Mouse (Mus musculus) spleen, embryonic (tissue): ENCODE data around the gene Timm50.

ENCODE experiments used
- CTCF ChIA-PET: fragments of 350-600 bp; sonication (Branson Sonifier 250); formaldehyde crosslinking; loops from one replicate; lab custom pipeline; 2022; lab: Charles Lee

Gene Timm50

GRCm38 (mm10) chr7:28326457-28326856, 14.6 kb upstream of the Timm50 start:
- CTCF ChIA-PET, result interaction anchor here (1.2 kb wide), 1 partner anchor 18 kb away, joined by 4 read pairs; no protein-coding TSS in a partner anchor

GRCm38 (mm10) chr7:28325293-28325692, 13.4 kb upstream of the Timm50 start:
- CTCF ChIA-PET, result no interaction called here

GRCm38 (mm10) chr7:28321974-28322720, 10.3 kb upstream of the Timm50 start:
- CTCF ChIA-PET, result interaction anchor here (0.6 kb wide), 1 partner anchor 8 kb away, joined by 3 read pairs; no protein-coding TSS in a partner anchor

- CTCF ChIA-PET, result no interaction called here
Measured at GRCm38 (mm10) chr7:28318714-28319113, 6.8 kb upstream of the Timm50 start.

- CTCF ChIA-PET, result no interaction called here
Measured at GRCm38 (mm10) chr7:28318036-28318435, 6.2 kb upstream of the Timm50 start.

GRCm38 (mm10) chr7:28311151-28311925, 534 bp downstream of the Timm50 start:
- CTCF ChIA-PET, result no interaction called here

GRCm38 (mm10) chr7:28309737-28310136, 2.1 kb downstream of the Timm50 start:
- CTCF ChIA-PET, result no interaction called here

- CTCF ChIA-PET, result interaction anchor here (0.5 kb wide), 1 partner anchor 129 kb away, joined by 3 read pairs; no protein-coding TSS in a partner anchor
Measured at GRCm38 (mm10) chr7:28306216-28306615, 5.7 kb downstream of the Timm50 start.

- CTCF ChIA-PET, result no interaction called here
Measured at GRCm38 (mm10) chr7:28305641-28306040, 6.2 kb downstream of the Timm50 start.

- CTCF ChIA-PET, result interaction anchor here (0.7 kb wide), 1 partner anchor 103 kb away, joined by 3 read pairs; no protein-coding TSS in a partner anchor
Measured at GRCm38 (mm10) chr7:28301616-28302433, 10.0 kb downstream of the Timm50 start, which contains the start of gene Dll3. TSS of gene Dll3 (minus strand) at chr7:28302238.

GRCm38 (mm10) chr7:28298837-28299625, 12.8 kb downstream of the Timm50 start:
- CTCF ChIA-PET, result no interaction called here

GRCm38 (mm10) chr7:28294481-28294880, 17.4 kb downstream of the Timm50 start:
- CTCF ChIA-PET, result no interaction called here

- CTCF ChIA-PET, result interaction anchor here (0.5 to 0.6 kb wide), 2 partner anchors 671 to 784 kb away, joined by 5 to 7 read pairs; partner anchors contain the start of gene Actn4
Measured at GRCm38 (mm10) chr7:28290638-28291590, 21.0 kb downstream of the Timm50 start, which contains the start of gene Selenov. TSS of gene Selenov (minus strand) at chr7:28291186.

- CTCF ChIA-PET, result no interaction called here
Measured at GRCm38 (mm10) chr7:28290165-28290564, 21.7 kb downstream of the Timm50 start.

GRCm38 (mm10) chr7:28280630-28281029, 31.2 kb downstream of the Timm50 start:
- CTCF ChIA-PET, result no interaction called here

GRCm38 (mm10) chr7:28278279-28278652, 33.6 kb downstream of the Timm50 start:
- CTCF ChIA-PET, result no interaction called here

- CTCF ChIA-PET, result no interaction called here
Measured at GRCm38 (mm10) chr7:28277615-28278278, 34.1 kb downstream of the Timm50 start, which contains the start of gene Eid2b. TSS of gene Eid2b (plus strand) at chr7:28277739.

- CTCF ChIA-PET, result no interaction called here
Measured at GRCm38 (mm10) chr7:28277237-28277614, 34.6 kb downstream of the Timm50 start.

- CTCF ChIA-PET, result no interaction called here
Measured at GRCm38 (mm10) chr7:28271761-28272160, 40.1 kb downstream of the Timm50 start.
